Comparison of ENCODE assay signal across 18 mouse cellular contexts in genomic region chr4:101084863-101085262, GRCm38 (mm10).
"Had no signal": no experiment of that assay in that cellular context is flagged by ENCODE, and none has a peak within 500 bp of the region (broad histone marks: within the 10 kb centered on the region; RNA-seq: fewer than 3 reads in every experiment).

No protein-coding gene starts in this region.

- H3K9ac ChIP-seq: lung, embryonic 14.5 days; midbrain, embryonic 12.5 days; neural tube, embryonic 13.5 days; neural tube, embryonic 15.5 days had no signal

- DNase-seq: lung, adult 18-20 months; lung, embryonic 14.5 days; lung, postnatal 4 days; midbrain, embryonic 14.5 days; retina, postnatal 1 day; right cerebral cortex, adult 18-20 months; right cerebral cortex, postnatal 25 days; right cerebral cortex, postnatal 4 days; spleen, adult 18-20 months; thymus, adult 2 months; thymus, postnatal 25 days; thymus, postnatal 4 days had no signal

- ATAC-seq: midbrain, embryonic 16.5 days had no signal

- H3K27me3 ChIP-seq: midbrain, embryonic 12.5 days; neural tube, embryonic 13.5 days; neural tube, embryonic 15.5 days had no signal

- H3K4me3 ChIP-seq: midbrain, embryonic 10.5 days; midbrain, embryonic 12.5 days; myocyte; neural tube, embryonic 13.5 days; neural tube, embryonic 15.5 days had no signal

- H3K36me3 ChIP-seq: neural tube, embryonic 13.5 days; neural tube, embryonic 15.5 days had no signal

- H3K4me2 ChIP-seq: lung, embryonic 14.5 days; midbrain, embryonic 12.5 days; neural tube, embryonic 13.5 days; neural tube, embryonic 15.5 days had no signal

- H3K27ac ChIP-seq: midbrain, embryonic 10.5 days; midbrain, embryonic 12.5 days; neural tube, embryonic 13.5 days; neural tube, embryonic 15.5 days had no signal

- H3K9me3 ChIP-seq: midbrain, embryonic 10.5 days; midbrain, embryonic 12.5 days; neural tube, embryonic 13.5 days; neural tube, embryonic 15.5 days had no signal
